Mouse (Mus musculus) CH12.LX (cell line): ENCODE data around the gene Trim13. TPM values are rescaled to one million over a fixed set of nuclear protein-coding genes. Genes with fewer than 3 reads are reported as not detected.

ENCODE experiments used
- DNase-seq: peaks from one replicate; pipeline ENCODE4 v3.0.0-alpha.2; 2013; ENCODE audit errors: extremely low read depth
- H3K27ac ChIP-seq: 2 replicates; pipeline ENCODE4 v1.5.1; 2012; ENCODE audit warnings: low read depth, mild to moderate bottlenecking, control low read depth, moderate library complexity; ENCODE audit not compliant: insufficient read depth
- H3K27me3 ChIP-seq: replicated peaks from 2 replicates; pipeline ENCODE3; 2012; ENCODE audit warnings: inconsistent platforms
- H3K36me3 ChIP-seq, 2 experiments: replicated peaks in 1 of 2; 2 replicates each; pipeline versions ENCODE3 to v1.6.1; 2012; ENCODE audit warnings: inconsistent platforms in 1 of 2, low read length in 1 of 2, mild to moderate bottlenecking in 1 of 2, mixed read lengths in 1 of 2, moderate library complexity in 1 of 2; ENCODE audit not compliant: control insufficient read depth in 1 of 2, insufficient read depth in 1 of 2
- H3K4me1 ChIP-seq, 2 experiments: 2 replicates each; pipeline ENCODE4 v1.6.1; 2012; ENCODE audit warnings: inconsistent platforms in 1 of 2, moderate library complexity in 1 of 2; ENCODE audit not compliant: insufficient read depth in 2 of 2, control insufficient read depth in 1 of 2
- H3K4me2 ChIP-seq: 2 replicates; pipeline ENCODE4 v1.6.1; 2012; ENCODE audit warnings: low read depth, mild to moderate bottlenecking, control low read depth; ENCODE audit not compliant: poor library complexity, insufficient read depth, severe bottlenecking
- H3K4me3 ChIP-seq, 3 experiments: fragments of 150-350 bp in 1 of 3; sonication (generic) in 1 of 3; replicated peaks in 1 of 3; 2 replicates each; pipeline versions ENCODE3 to v1.5.1; 2011 to 2012; ENCODE audit warnings: low read depth in 2 of 3, low read length in 2 of 3, mild to moderate bottlenecking in 2 of 3, moderate library complexity in 2 of 3, control low read depth in 1 of 3, improper control_type of control experiment in 1 of 3, inconsistent platforms in 1 of 3, mixed read lengths in 1 of 3; ENCODE audit not compliant: poor library complexity in 1 of 3
- H3K79me2 ChIP-seq: replicated peaks from 2 replicates; pipeline ENCODE4 v1.6.1; 2012; ENCODE audit warnings: mild to moderate bottlenecking, moderate library complexity; ENCODE audit not compliant: control insufficient read depth, poor library complexity, insufficient read depth, severe bottlenecking; ENCODE audit errors: extremely low read depth
- H3K9ac ChIP-seq: 2 replicates; pipeline ENCODE4 v1.6.1; 2012; ENCODE audit warnings: low read depth, mild to moderate bottlenecking, control low read depth, moderate library complexity; ENCODE audit not compliant: insufficient read depth
- H3K9me3 ChIP-seq: replicated peaks from 2 replicates; pipeline ENCODE3; 2012; ENCODE audit warnings: low read length, inconsistent platforms, mixed read lengths
- CHD1 ChIP-seq: IDR thresholded peaks from 2 replicates; pipeline ENCODE4 v1.6.1; 2012; ENCODE audit warnings: low read depth, low read length, improper control_type of control experiment, inconsistent platforms
- CTCF ChIP-seq, 2 experiments: IDR thresholded peaks in 1 of 2; conservative IDR thresholded peaks in 1 of 2; 2 replicates each; pipeline ENCODE4 v1.5.1; 2011 to 2012; ENCODE audit warnings: low read depth in 2 of 2, low read length in 2 of 2, improper control_type of control experiment in 1 of 2, inconsistent platforms in 1 of 2, mild to moderate bottlenecking in 1 of 2, moderate library complexity in 1 of 2
- E2F4 ChIP-seq: IDR thresholded peaks from 2 replicates; pipeline ENCODE4 v1.6.1; 2011; ENCODE audit warnings: low read depth, low read length, improper control_type of control experiment; ENCODE audit not compliant: insufficient replicate concordance
- ELF1 ChIP-seq: IDR thresholded peaks from 2 replicates; pipeline ENCODE4 v1.6.1; 2014; ENCODE audit warnings: low read depth, mild to moderate bottlenecking, inconsistent platforms, low read length, improper control_type of control experiment
- ETS1 ChIP-seq: conservative IDR thresholded peaks from 2 replicates; pipeline ENCODE4 v1.6.1; 2012; ENCODE audit warnings: low read depth, mild to moderate bottlenecking, inconsistent platforms, low read length, improper control_type of control experiment, moderate library complexity
- IRF4 ChIP-seq: IDR thresholded peaks from 2 replicates; pipeline ENCODE4 v1.6.1; 2014; ENCODE audit warnings: low read depth, mild to moderate bottlenecking, inconsistent platforms, low read length, improper control_type of control experiment
- JUND ChIP-seq: conservative IDR thresholded peaks from 2 replicates; pipeline ENCODE4 v1.6.1; 2011; ENCODE audit warnings: low read depth, low read length, improper control_type of control experiment
- KAT2A ChIP-seq: IDR thresholded peaks from 2 replicates; pipeline ENCODE4 v1.6.1; 2012; ENCODE audit warnings: low read length, improper control_type of control experiment, inconsistent platforms; ENCODE audit not compliant: insufficient replicate concordance
- MAZ ChIP-seq: IDR thresholded peaks from 2 replicates; pipeline ENCODE4 v1.6.1; 2012; ENCODE audit warnings: low read depth, mild to moderate bottlenecking, inconsistent platforms, low read length, improper control_type of control experiment, moderate library complexity
- MEF2A ChIP-seq: IDR thresholded peaks from 2 replicates; pipeline ENCODE4 v1.6.1; 2014; ENCODE audit warnings: low read depth, mild to moderate bottlenecking, inconsistent platforms, low read length, improper control_type of control experiment, borderline replicate concordance
- MYC ChIP-seq: IDR thresholded peaks from 2 replicates; pipeline ENCODE4 v1.6.1; 2011; ENCODE audit warnings: low read depth, mild to moderate bottlenecking, improper control_type of control experiment, low read length
- NELFE ChIP-seq: IDR thresholded peaks from 2 replicates; pipeline ENCODE4 v1.6.1; 2011; ENCODE audit warnings: low read depth, low read length, improper control_type of control experiment
- POLR2AphosphoS2 ChIP-seq: IDR thresholded peaks from 2 replicates; pipeline ENCODE4 v1.6.1; 2011; ENCODE audit warnings: low read depth, low read length, improper control_type of control experiment
- RCOR1 ChIP-seq: conservative IDR thresholded peaks from 2 replicates; pipeline ENCODE4 v1.6.1; 2012; ENCODE audit warnings: low read depth, mild to moderate bottlenecking, inconsistent platforms, low read length, improper control_type of control experiment
- SIN3A ChIP-seq: IDR thresholded peaks from 2 replicates; pipeline ENCODE4 v1.6.1; 2012; ENCODE audit warnings: low read length, improper control_type of control experiment, inconsistent platforms
- SMC3 ChIP-seq: IDR thresholded peaks from 2 replicates; pipeline ENCODE4 v1.6.1; 2011; ENCODE audit warnings: low read depth, low read length, improper control_type of control experiment
- TBP ChIP-seq: conservative IDR thresholded peaks from 2 replicates; pipeline ENCODE4 v1.6.1; 2011; ENCODE audit warnings: low read depth, low read length, improper control_type of control experiment
- TCF12 ChIP-seq: IDR thresholded peaks from 2 replicates; pipeline ENCODE4 v1.6.1; 2014; ENCODE audit warnings: low read depth, mild to moderate bottlenecking, inconsistent platforms, low read length, improper control_type of control experiment
- USF2 ChIP-seq: conservative IDR thresholded peaks from 2 replicates; pipeline ENCODE4 v1.6.1; 2011; ENCODE audit warnings: low read depth, low read length, improper control_type of control experiment
- ZKSCAN1 ChIP-seq: IDR thresholded peaks from 2 replicates; pipeline ENCODE4 v1.6.1; 2012; ENCODE audit warnings: low read depth, inconsistent platforms, low read length, improper control_type of control experiment, borderline replicate concordance
- ZMIZ1 ChIP-seq: IDR thresholded peaks from 2 replicates; pipeline ENCODE4 v1.6.1; 2012; ENCODE audit warnings: low read depth, mild to moderate bottlenecking, inconsistent platforms, low read length, improper control_type of control experiment
- dilution Hi-C: fragments of 300-500 bp; cut with MboI; formaldehyde crosslinking; loops from 2 replicates; pipeline ENCODE4 v1.14.3; 2020; ENCODE audit warnings: low sequenced_read_pairs; ENCODE audit not compliant: extremely low pct_unique_long_range_greater_than_20kb, extremely low pct_ligation_motif_present
- in situ Hi-C: fragments of 300-500 bp; cut with MboI; formaldehyde crosslinking; loops from 3 replicates; pipeline ENCODE4 v1.14.3; 2019; ENCODE audit warnings: low sequenced_read_pairs, low pct_ligation_motif_present, low pct_unique_long_range_greater_than_20kb, mixed read lengths
- polyA plus RNA-seq: library from polyadenylated mRNA; unstranded; fragments of >175 nt; gene quantifications from 2 replicates; pipeline ENCODE4 v1.2.1, GENCODE M21; 2012; ENCODE audit warnings: low read depth; ENCODE audit not compliant: insufficient read length
- total RNA-seq, 2 experiments: library from RNA; depleted of rRNA; stranded (reverse); fragments of 300-350 nt in 1 of 2; fragments of >200 nt in 1 of 2; gene quantifications; 2 replicates each; pipeline ENCODE4 v1.2.3; 2012 to 2014

Gene Trim13
- 3.2 and 3.9 TPM in 2 replicates for total RNA-seq (2012; rRNA removed)
- 7.9 and 11.3 TPM in 2 replicates for total RNA-seq (2014; rRNA removed)
- polyA plus RNA-seq: 5.7 and 7.5 TPM in 2 replicates

- H3K27me3 ChIP-seq: no peaks in the 10 kb centered on the region
- H3K36me3 ChIP-seq: peaks cover 0 to 11% of the 10 kb centered on the region in 2 experiments
- H3K4me2 ChIP-seq: peak within 1 kb of the TSS; percentile 30; the same call in 1 of the 2 replicates
- H3K9me3 ChIP-seq: no peaks in the 10 kb centered on the region
- H3K9ac ChIP-seq: no peak within 1 kb of the TSS
- TF ChIP-seq IRF4 (no peak), CHD1 (no peak), SIN3A (no peak), ELF1 (no peak), SMC3 (no peak), KAT2A (no peak), MYC (no peak), POLR2AphosphoS2 (no peak), TBP (no peak), JUND (no peak), ZKSCAN1 (no peak), CTCF (conservative IDR thresholded peaks at IDR 0.05 in 1 of 2, IDR thresholded peaks at IDR 0.05 in 1 of 2; ENCODE audit: low read depth in 2 of 2, low read length in 2 of 2) (no peak), ETS1 (no peak), RCOR1 (no peak), NELFE (no peak), TCF12 (no peak), MEF2A (no peak), E2F4 (no peak), USF2 (no peak)
- no peak within 1 kb of the TSS for H3K27ac ChIP-seq
- in situ Hi-C loops (no loop called here), dilution Hi-C loops (no loop called here)
- peak within 1 kb of the TSS; percentile 55 to 78 (median 66) for H3K4me3 ChIP-seq
- H3K4me1 ChIP-seq: peaks cover 5 to 7% of the 10 kb centered on the region in 2 experiments; a peak in 2 of 4 replicates
- no peak for DNase-seq
- no peaks in the 10 kb centered on the region for H3K79me2 ChIP-seq
Observed at GRCm38 (mm10) chr14:61597968-61598367, at the start of gene Trim13. Gene Trim13, plus strand, starts transcription at chr14:61598247.

GRCm38 (mm10) chr14:61548614-61549013 is 49.4 kb upstream of the Trim13 start:
- in situ Hi-C loops (no loop called here), dilution Hi-C loops (no loop called here)
- Histone ChIP-seq H3K4me3 (no peak overlapping the region), H3K27me3 (no peaks in the 10 kb centered on the region), H3K27ac (no peak overlapping the region), H3K9me3 (no peaks in the 10 kb centered on the region), H3K4me2 (no peak overlapping the region), H3K36me3 (peaks cover 0 to 37% of the 10 kb centered on the region in 2 experiments), H3K79me2 (no peaks in the 10 kb centered on the region), H3K9ac (no peak overlapping the region), H3K4me1 (no peaks in the 10 kb centered on the region)
- no peak for DNase-seq
- TF ChIP-seq NELFE (no peak), ZMIZ1 (no peak), MAZ (no peak)
- TF ChIP-seq, all 38 proteins: peak for 0
